Mouse (Mus musculus) thymus, adult 2 months (tissue): ENCODE measurements around the gene Ccdc34. TPM values are rescaled to one million over a fixed set of nuclear protein-coding genes. Genes with fewer than 3 reads are reported as not detected.

Experiments
- DNase-seq: peaks from one replicate; pipeline ENCODE4 v3.0.0; 2021
- H3K27ac ChIP-seq: fragments of 200-500 bp; 2 replicates; pipeline ENCODE4 v1.5.1; 2012; ENCODE audit warnings: low read length, control low read depth; ENCODE audit not compliant: control insufficient read depth, insufficient read depth
- H3K27me3 ChIP-seq: fragments of 200-500 bp; 2 replicates; pipeline ENCODE4 v1.6.1; 2012; ENCODE audit warnings: mild to moderate bottlenecking, low read length, moderate library complexity, mixed read lengths; ENCODE audit not compliant: control insufficient read depth, insufficient read depth
- H3K36me3 ChIP-seq: fragments of 200-500 bp; 2 replicates; pipeline ENCODE4 v1.6.1; 2012; ENCODE audit warnings: mild to moderate bottlenecking, low read length, moderate library complexity; ENCODE audit not compliant: control insufficient read depth, insufficient read depth
- H3K4me1 ChIP-seq: fragments of 200-500 bp; replicated peaks from 2 replicates; pipeline ENCODE4 v1.6.1; 2012; ENCODE audit warnings: low read length; ENCODE audit not compliant: control insufficient read depth, insufficient read depth
- H3K4me3 ChIP-seq: fragments of 200-500 bp; 2 replicates; pipeline ENCODE4 v1.5.1; 2012; ENCODE audit warnings: mild to moderate bottlenecking, low read length, control low read depth, moderate library complexity; ENCODE audit not compliant: control insufficient read depth, insufficient read depth
- CTCF ChIP-seq: fragments of 200-500 bp; IDR thresholded peaks from 2 replicates; pipeline ENCODE4 v1.5.1; 2012; ENCODE audit warnings: mild to moderate bottlenecking, control low read depth, low read length, moderate library complexity, borderline replicate concordance; ENCODE audit not compliant: control insufficient read depth, poor library complexity, insufficient read depth; ENCODE audit errors: extremely low read depth
- POLR2A ChIP-seq: fragments of 200-500 bp; IDR thresholded peaks from 2 replicates; pipeline ENCODE4 v1.6.1; 2012; ENCODE audit warnings: mild to moderate bottlenecking, low read length, control low read depth, moderate library complexity; ENCODE audit not compliant: control insufficient read depth, poor library complexity, insufficient read depth; ENCODE audit errors: extremely low read depth
- WGBS: fragments of 180-500 bp; shearing (Covaris S2); methylation state at CpG from one replicate; pipeline ENCODE4 v1.1.7; 2018; 5-methylcytosine and 5-hydroxymethylcytosine counted together
- polyA plus RNA-seq: library from polyadenylated mRNA; depleted of rRNA; stranded (reverse); fragments of >200 nt; gene quantifications from 2 replicates; pipeline ENCODE4 v1.2.3, GENCODE M21; 2012

Ccdc34 gene
- polyA plus RNA-seq, 1 experiment, result 17.8 TPM

GRCm38 (mm10) chr2:110068916-110069315 lies 51.3 kb downstream of the Ccdc34 start:
- H3K36me3 ChIP-seq, result no peaks in the 10 kb centered on the region
- TF ChIP-seq POLR2A, result no peak
- TF ChIP-seq CTCF, result no peak
- no peak overlapping the region for H3K27ac ChIP-seq
- H3K4me3 ChIP-seq, result no peak overlapping the region
- no peaks in the 10 kb centered on the region for H3K27me3 ChIP-seq
- no peaks in the 10 kb centered on the region for H3K4me1 ChIP-seq
- no peak for DNase-seq

- Histone ChIP-seq H3K27me3 (no peaks in the 10 kb centered on the region), H3K4me3 (no peak overlapping the region), H3K4me1 (no peaks in the 10 kb centered on the region), H3K36me3 (no peaks in the 10 kb centered on the region), H3K27ac (no peak overlapping the region)
- no peak for TF ChIP-seq CTCF
- TF ChIP-seq POLR2A, result no peak
- DNase-seq, result no peak
- WGBS, result 91% methylated on average over 6 of the region's 6 CpGs
These were observed 55.4 kb downstream of the Ccdc34 start for GRCm38 (mm10) chr2:110073023-110073422.

GRCm38 (mm10) chr2:110074646-110075452 lies 57.2 kb downstream of the Ccdc34 start:
- TF ChIP-seq CTCF, result no peak
- TF ChIP-seq POLR2A, result no peak
- H3K4me3 ChIP-seq, result no peak overlapping the region
- WGBS, result 91% methylated on average over 6 of the region's 6 CpGs
- H3K36me3 ChIP-seq, result no peaks in the 10 kb centered on the region
- no peak for DNase-seq
- H3K27me3 ChIP-seq, result no peaks in the 10 kb centered on the region
- no peak overlapping the region for H3K27ac ChIP-seq
- H3K4me1 ChIP-seq, result no peaks in the 10 kb centered on the region

GRCm38 (mm10) chr2:110077240-110077639 lies 59.6 kb downstream of the Ccdc34 start:
- Histone ChIP-seq H3K4me1 (no peaks in the 10 kb centered on the region), H3K36me3 (no peaks in the 10 kb centered on the region), H3K27ac (no peak overlapping the region), H3K27me3 (no peaks in the 10 kb centered on the region), H3K4me3 (no peak overlapping the region)
- no peak for TF ChIP-seq CTCF
- TF ChIP-seq POLR2A, result no peak
- no peak for DNase-seq
- WGBS, result 87% methylated on average over 2 of the region's 2 CpGs

GRCm38 (mm10) chr2:110077655-110078054 lies 60.0 kb downstream of the Ccdc34 start:
- Histone ChIP-seq H3K27me3 (no peaks in the 10 kb centered on the region), H3K27ac (no peak overlapping the region), H3K4me3 (no peak overlapping the region), H3K4me1 (no peaks in the 10 kb centered on the region), H3K36me3 (no peaks in the 10 kb centered on the region)
- WGBS, result 86% methylated on average over 2 of the region's 2 CpGs
- no peak for TF ChIP-seq CTCF
- no peak for TF ChIP-seq POLR2A
- no peak for DNase-seq

- TF ChIP-seq CTCF, result no peak
- no peak for TF ChIP-seq POLR2A
- H3K27me3 ChIP-seq, result no peaks in the 10 kb centered on the region
- H3K4me1 ChIP-seq, result no peaks in the 10 kb centered on the region
- WGBS, result 16% methylated on average over 6 of the region's 6 CpGs
- H3K27ac ChIP-seq, result no peak overlapping the region
- H3K36me3 ChIP-seq, result no peaks in the 10 kb centered on the region
- no peak overlapping the region for H3K4me3 ChIP-seq
- DNase-seq, result no peak
These were observed 62.9 kb downstream of the Ccdc34 start for GRCm38 (mm10) chr2:110080532-110080931.
